Mouse (Mus musculus): Measurements from ENCODE around the gene Zan.

Zan gene

GRCm38 (mm10) chr5:137419105-137419504, 57.8 kb downstream of the Zan start:
- no peak for DNase-seq (ENCODE audit: inconsistent ontology term)

- no peak for DNase-seq (ENCODE audit: inconsistent ontology term)
Measured at GRCm38 (mm10) chr5:137414253-137414652, 62.6 kb downstream of the Zan start.

- no peak for DNase-seq (ENCODE audit: inconsistent ontology term)
Measured at GRCm38 (mm10) chr5:137411235-137411634, 65.6 kb downstream of the Zan start.

- DNase-seq (ENCODE audit: inconsistent ontology term) = no peak
Measured at GRCm38 (mm10) chr5:137410549-137410948, 66.3 kb downstream of the Zan start.

GRCm38 (mm10) chr5:137410066-137410465, 66.8 kb downstream of the Zan start:
- DNase-seq (ENCODE audit: inconsistent ontology term) = no peak

GRCm38 (mm10) chr5:137409451-137409850, 67.4 kb downstream of the Zan start:
- DNase-seq (ENCODE audit: inconsistent ontology term) = no peak

- DNase-seq (ENCODE audit: inconsistent ontology term) = no peak
Measured at GRCm38 (mm10) chr5:137404081-137404480, 72.8 kb downstream of the Zan start.

GRCm38 (mm10) chr5:137394456-137394855, 82.4 kb downstream of the Zan start:
- DNase-seq (ENCODE audit: inconsistent ontology term) = no peak

- DNase-seq (ENCODE audit: inconsistent ontology term) = no peak
Measured at GRCm38 (mm10) chr5:137391641-137392040, 85.2 kb downstream of the Zan start.

- DNase-seq (ENCODE audit: inconsistent ontology term) = no peak
Measured at GRCm38 (mm10) chr5:137386712-137387111, 90.2 kb downstream of the Zan start.

- DNase-seq (ENCODE audit: inconsistent ontology term) = no peak
Measured at GRCm38 (mm10) chr5:137383441-137383840, 93.4 kb downstream of the Zan start.

GRCm38 (mm10) chr5:137381152-137381551, 95.7 kb downstream of the Zan start:
- no peak for DNase-seq (ENCODE audit: inconsistent ontology term)

- DNase-seq (ENCODE audit: inconsistent ontology term) = no peak
Measured at GRCm38 (mm10) chr5:137377603-137378002, 99.3 kb downstream of the Zan start.

GRCm38 (mm10) chr5:137377176-137377575, 99.7 kb downstream of the Zan start:
- DNase-seq (ENCODE audit: inconsistent ontology term) = no peak

GRCm38 (mm10) chr5:137376722-137377121, 100.1 kb downstream of the Zan start:
- DNase-seq (ENCODE audit: inconsistent ontology term) = no peak

GRCm38 (mm10) chr5:137376198-137376597, 100.7 kb downstream of the Zan start:
- no peak for DNase-seq (ENCODE audit: inconsistent ontology term)

GRCm38 (mm10) chr5:137375627-137376026, 101.2 kb downstream of the Zan start:
- peak; percentile 42 for DNase-seq (ENCODE audit: inconsistent ontology term)

GRCm38 (mm10) chr5:137374521-137375080, 102.3 kb downstream of the Zan start:
- no peak for DNase-seq (ENCODE audit: inconsistent ontology term)

GRCm38 (mm10) chr5:137373371-137373950, 103.4 kb downstream of the Zan start:
- DNase-seq (ENCODE audit: inconsistent ontology term) = no peak

- no peak for DNase-seq (ENCODE audit: inconsistent ontology term)
Measured at GRCm38 (mm10) chr5:137369665-137370064, 107.2 kb downstream of the Zan start.

GRCm38 (mm10) chr5:137358382-137358781, 118.5 kb downstream of the Zan start:
- DNase-seq (ENCODE audit: inconsistent ontology term) = no peak

- no peak for DNase-seq (ENCODE audit: inconsistent ontology term)
Measured at GRCm38 (mm10) chr5:137354091-137354490, 122.8 kb downstream of the Zan start.

- DNase-seq (ENCODE audit: inconsistent ontology term) = peak; percentile 27
Measured at GRCm38 (mm10) chr5:137352011-137352975, 124.6 kb downstream of the Zan start.
